Mouse (Mus musculus) limb, embryonic 10.5 days (tissue): Measurements from ENCODE around the gene Rhoh. TPM values are rescaled to one million over a fixed set of nuclear protein-coding genes. Genes with fewer than 3 reads are reported as not detected.

Source experiments
- DNase-seq: peaks from one replicate; pipeline ENCODE4 v3.0.0-alpha.2; 2017; ENCODE audit warnings: low spot score
- H3K27ac ChIP-seq: fragments of 300-500 bp; sonication (generic); 2 replicates; pipeline ENCODE4 v1.5.1; 2016; ENCODE audit warnings: mild to moderate bottlenecking
- H3K27me3 ChIP-seq: fragments of 300-500 bp; sonication (generic); 2 replicates; pipeline ENCODE4 v1.6.1; 2016; ENCODE audit warnings: low read depth, mild to moderate bottlenecking; ENCODE audit not compliant: poor library complexity, severe bottlenecking
- H3K36me3 ChIP-seq: fragments of 300-500 bp; sonication (generic); 2 replicates; pipeline ENCODE4 v1.6.1; 2016; ENCODE audit warnings: mild to moderate bottlenecking, moderate library complexity
- H3K4me1 ChIP-seq: fragments of 300-500 bp; sonication (generic); 2 replicates; pipeline ENCODE4 v1.6.1; 2016
- H3K4me3 ChIP-seq: fragments of 300-500 bp; sonication (generic); 2 replicates; pipeline ENCODE4 v1.5.1; 2016; ENCODE audit warnings: mild to moderate bottlenecking, moderate library complexity
- H3K9me3 ChIP-seq: fragments of 300-500 bp; sonication (generic); replicated peaks from 2 replicates; pipeline ENCODE4 v1.6.1; 2016; ENCODE audit warnings: mild to moderate bottlenecking
- WGBS: fragments of 180-500 bp; shearing (Covaris S2); methylation state at CpG from one replicate; pipeline ENCODE4 v1.1.7; 2016; 5-methylcytosine and 5-hydroxymethylcytosine counted together
- polyA plus RNA-seq: library from polyadenylated mRNA; unstranded; fragments of >200 nt; fragmentation: Nextera tagmentation; extraction: Ambion mirVana; gene quantifications from 2 replicates; pipeline ENCODE4 v1.2.1, GENCODE M21; 2016

Gene Rhoh
- polyA plus RNA-seq, 1 experiment from 2014 or later, result 0.19 TPM

- no peak overlapping the region for H3K4me3 ChIP-seq
- no peaks in the 10 kb centered on the region; the same call in 1 of the 2 replicates for H3K4me1 ChIP-seq
- no peak overlapping the region for H3K27ac ChIP-seq
- no peaks in the 10 kb centered on the region for H3K9me3 ChIP-seq
- H3K27me3 ChIP-seq, result no peaks in the 10 kb centered on the region
- DNase-seq, result no peak
- 94% methylated on average over 7 of the region's 7 CpGs for WGBS
- no peaks in the 10 kb centered on the region for H3K36me3 ChIP-seq
Measured at GRCm38 (mm10) chr5:65847656-65848055, 13.4 kb upstream of the Rhoh start.

GRCm38 (mm10) chr5:65850765-65851164 lies 10.2 kb upstream of the Rhoh start:
- Histone ChIP-seq H3K4me1 (no peaks in the 10 kb centered on the region; the same call in 1 of the 2 replicates), H3K4me3 (no peak overlapping the region), H3K36me3 (no peaks in the 10 kb centered on the region), H3K27ac (no peak overlapping the region), H3K27me3 (no peaks in the 10 kb centered on the region), H3K9me3 (no peaks in the 10 kb centered on the region)
- WGBS, result 74% methylated on average over 11 of the region's 11 CpGs
- no peak for DNase-seq

GRCm38 (mm10) chr5:65854786-65855191 lies 6.2 kb upstream of the Rhoh start:
- 70% methylated on average over 8 of the region's 8 CpGs for WGBS
- H3K9me3 ChIP-seq, result no peaks in the 10 kb centered on the region
- H3K27ac ChIP-seq, result no peak overlapping the region
- DNase-seq, result no peak
- H3K27me3 ChIP-seq, result no peaks in the 10 kb centered on the region
- H3K4me1 ChIP-seq, result peaks cover 6% of the 10 kb centered on the region; the same call in 1 of the 2 replicates
- H3K36me3 ChIP-seq, result no peaks in the 10 kb centered on the region
- H3K4me3 ChIP-seq, result no peak overlapping the region

GRCm38 (mm10) chr5:65855571-65855970 lies 5.4 kb upstream of the Rhoh start:
- DNase-seq, result no peak
- Histone ChIP-seq H3K27me3 (no peaks in the 10 kb centered on the region), H3K27ac (no peak overlapping the region), H3K36me3 (no peaks in the 10 kb centered on the region), H3K9me3 (no peaks in the 10 kb centered on the region), H3K4me1 (peaks cover 6% of the 10 kb centered on the region; the same call in 1 of the 2 replicates), H3K4me3 (no peak overlapping the region)
- WGBS, result 79% methylated on average over 3 of the region's 3 CpGs

GRCm38 (mm10) chr5:65856591-65857411 lies 4.2 kb upstream of the Rhoh start:
- peaks cover 6% of the 10 kb centered on the region; the same call in 1 of the 2 replicates for H3K4me1 ChIP-seq
- WGBS, result 88% methylated on average over 17 of the region's 17 CpGs
- H3K4me3 ChIP-seq, result no peak overlapping the region
- no peak for DNase-seq
- no peaks in the 10 kb centered on the region for H3K9me3 ChIP-seq
- H3K27ac ChIP-seq, result no peak overlapping the region
- H3K36me3 ChIP-seq, result no peaks in the 10 kb centered on the region
- no peaks in the 10 kb centered on the region for H3K27me3 ChIP-seq

GRCm38 (mm10) chr5:65857935-65858334 lies 3.1 kb upstream of the Rhoh start:
- Histone ChIP-seq H3K36me3 (no peaks in the 10 kb centered on the region), H3K4me1 (peaks cover 6% of the 10 kb centered on the region; the same call in 1 of the 2 replicates), H3K27me3 (no peaks in the 10 kb centered on the region), H3K4me3 (no peak overlapping the region), H3K27ac (no peak overlapping the region), H3K9me3 (no peaks in the 10 kb centered on the region)
- DNase-seq, result no peak
- 83% methylated on average over 12 of the region's 12 CpGs for WGBS

- WGBS, result 94% methylated on average over 4 of the region's 6 CpGs
- Histone ChIP-seq H3K4me3 (no peak overlapping the region), H3K4me1 (peaks cover 6% of the 10 kb centered on the region; the same call in 1 of the 2 replicates), H3K9me3 (no peaks in the 10 kb centered on the region), H3K36me3 (no peaks in the 10 kb centered on the region), H3K27me3 (no peaks in the 10 kb centered on the region), H3K27ac (no peak overlapping the region)
- DNase-seq, result no peak
Measured at GRCm38 (mm10) chr5:65858355-65858754, 2.7 kb upstream of the Rhoh start.

GRCm38 (mm10) chr5:65858898-65859297 lies 2.1 kb upstream of the Rhoh start:
- H3K27ac ChIP-seq, result no peak overlapping the region
- H3K27me3 ChIP-seq, result no peaks in the 10 kb centered on the region
- WGBS, result 82% methylated on average over 12 of the region's 12 CpGs
- H3K36me3 ChIP-seq, result no peaks in the 10 kb centered on the region
- H3K4me1 ChIP-seq, result peaks cover 6% of the 10 kb centered on the region; the same call in 1 of the 2 replicates
- no peak for DNase-seq
- no peak overlapping the region for H3K4me3 ChIP-seq
- no peaks in the 10 kb centered on the region for H3K9me3 ChIP-seq

- H3K27ac ChIP-seq, result no peak overlapping the region
- WGBS, result 78% methylated on average over 6 of the region's 6 CpGs
- H3K4me1 ChIP-seq, result peaks cover 6% of the 10 kb centered on the region; the same call in 1 of the 2 replicates
- no peak overlapping the region for H3K4me3 ChIP-seq
- no peaks in the 10 kb centered on the region for H3K36me3 ChIP-seq
- no peak for DNase-seq
- no peaks in the 10 kb centered on the region for H3K27me3 ChIP-seq
- no peaks in the 10 kb centered on the region for H3K9me3 ChIP-seq
Measured at GRCm38 (mm10) chr5:65859396-65859795, 1.6 kb upstream of the Rhoh start.

- Histone ChIP-seq H3K4me1 (peaks cover 6% of the 10 kb centered on the region; the same call in 1 of the 2 replicates), H3K9me3 (no peaks in the 10 kb centered on the region), H3K27ac (no peak overlapping the region), H3K4me3 (no peak overlapping the region), H3K36me3 (no peaks in the 10 kb centered on the region), H3K27me3 (no peaks in the 10 kb centered on the region)
- no peak for DNase-seq
- WGBS, result 84% methylated on average over 12 of the region's 12 CpGs
Measured at GRCm38 (mm10) chr5:65860281-65861000, 572 bp upstream of the Rhoh start.

GRCm38 (mm10) chr5:65862217-65862927 lies 1.4 kb downstream of the Rhoh start:
- Histone ChIP-seq H3K4me3 (no peak overlapping the region), H3K27ac (no peak overlapping the region), H3K4me1 (peaks cover 6% of the 10 kb centered on the region; the same call in 1 of the 2 replicates), H3K9me3 (no peaks in the 10 kb centered on the region), H3K27me3 (no peaks in the 10 kb centered on the region), H3K36me3 (no peaks in the 10 kb centered on the region)
- DNase-seq, result no peak
- 89% methylated on average over 7 of the region's 7 CpGs for WGBS

GRCm38 (mm10) chr5:65863349-65863749 lies 2.3 kb downstream of the Rhoh start:
- Histone ChIP-seq H3K9me3 (no peaks in the 10 kb centered on the region), H3K4me3 (no peak overlapping the region), H3K4me1 (peaks cover 5% of the 10 kb centered on the region; the same call in 1 of the 2 replicates), H3K27ac (no peak overlapping the region), H3K36me3 (no peaks in the 10 kb centered on the region), H3K27me3 (no peaks in the 10 kb centered on the region)
- WGBS, result 85% methylated on average over 12 of the region's 12 CpGs
- DNase-seq, result no peak
